Mouse (Mus musculus) ovary, adult 18-20 months (tissue): ENCODE results near the gene Arxes2.
"Not testable (repeated sequence)": the region's sequence is repeated elsewhere in the genome, so short reads cannot be mapped to it uniquely, and the experiment has no call there.

Source experiments
- DNase-seq: peaks from one replicate; pipeline ENCODE4 v3.0.0; 2022; ENCODE audit warnings: low spot score, mixed read lengths

The Arxes2 gene

GRCm38 (mm10) chrX:135993664-135994119, at the start of gene Arxes2:
Arxes2 (plus strand) TSS chrX:135993824.
- not testable (repeated sequence) for DNase-seq

- no peak for DNase-seq
Measured at GRCm38 (mm10) chrX:135948699-135949437, 44.8 kb upstream of the Arxes2 start.

GRCm38 (mm10) chrX:135956988-135957690, 36.5 kb upstream of the Arxes2 start:
- no peak for DNase-seq

- no peak for DNase-seq
Measured at GRCm38 (mm10) chrX:135957691-135958081, 35.9 kb upstream of the Arxes2 start.

GRCm38 (mm10) chrX:135958589-135959225, 34.9 kb upstream of the Arxes2 start:
- no peak for DNase-seq

- DNase-seq = no peak
Measured at GRCm38 (mm10) chrX:135959536-135959935, 34.1 kb upstream of the Arxes2 start.

GRCm38 (mm10) chrX:135962342-135962741, 31.3 kb upstream of the Arxes2 start:
- DNase-seq = no peak

GRCm38 (mm10) chrX:135963130-135963529, 30.5 kb upstream of the Arxes2 start:
- no peak for DNase-seq

GRCm38 (mm10) chrX:135963629-135964028, 30.0 kb upstream of the Arxes2 start:
- DNase-seq = no peak

- no peak for DNase-seq
Measured at GRCm38 (mm10) chrX:135973597-135974423, 19.8 kb upstream of the Arxes2 start.

GRCm38 (mm10) chrX:135974424-135975225, 19.0 kb upstream of the Arxes2 start:
- DNase-seq = no peak

- peak; percentile 36 for DNase-seq
Measured at GRCm38 (mm10) chrX:135975226-135975552, 18.4 kb upstream of the Arxes2 start.

GRCm38 (mm10) chrX:135984539-135985260, 8.9 kb upstream of the Arxes2 start:
- no peak for DNase-seq

- no peak for DNase-seq
Measured at GRCm38 (mm10) chrX:135986267-135986666, 7.4 kb upstream of the Arxes2 start.

- DNase-seq = peak; percentile 25
Measured at GRCm38 (mm10) chrX:135990661-135991060, 3.0 kb upstream of the Arxes2 start.

GRCm38 (mm10) chrX:135993192-135993594, 431 bp upstream of the Arxes2 start:
- not testable (repeated sequence) for DNase-seq

GRCm38 (mm10) chrX:136007199-136007843, 13.7 kb downstream of the Arxes2 start:
- no peak for DNase-seq

GRCm38 (mm10) chrX:136014392-136014791, 20.8 kb downstream of the Arxes2 start:
- DNase-seq = no peak

- no peak for DNase-seq
Measured at GRCm38 (mm10) chrX:136030331-136030730, 36.7 kb downstream of the Arxes2 start.
